Mouse (Mus musculus) liver, embryonic 14.5 days (tissue): ENCODE measurements around the gene Gpr35.

Experiments used
- CTCF ChIP-seq: IDR thresholded peaks from 2 replicates; pipeline ENCODE4 v1.5.1; 2016; ENCODE audit warnings: antibody characterized with exemption, low read depth, control low read depth
- EP300 ChIP-seq: IDR thresholded peaks from 2 replicates; pipeline ENCODE4 v1.6.1; 2016; ENCODE audit warnings: antibody characterized with exemption, low read depth

GRCm38 (mm10) chr1:92950607-92951006 is at the start of gene Gpr35:
- TF ChIP-seq EP300 = no peak
- no peak for TF ChIP-seq CTCF
